Mouse (Mus musculus) cerebral cortex, adult 2 months (tissue): ENCODE data around the gene Mill2.

Experiments used
- WGBS: fragments of 180-500 bp; shearing (Covaris S2); methylation state at CpG from one replicate; pipeline ENCODE4 v1.1.7; 2018; 5-methylcytosine and 5-hydroxymethylcytosine counted together

The Mill2 gene

GRCm38 (mm10) chr7:18839865-18840264 is at the start of gene Mill2:
Gene Mill2 (plus strand): TSS chr7:18839966.
- 11% methylated on average over 3 of the region's 3 CpGs for WGBS

DNA sequence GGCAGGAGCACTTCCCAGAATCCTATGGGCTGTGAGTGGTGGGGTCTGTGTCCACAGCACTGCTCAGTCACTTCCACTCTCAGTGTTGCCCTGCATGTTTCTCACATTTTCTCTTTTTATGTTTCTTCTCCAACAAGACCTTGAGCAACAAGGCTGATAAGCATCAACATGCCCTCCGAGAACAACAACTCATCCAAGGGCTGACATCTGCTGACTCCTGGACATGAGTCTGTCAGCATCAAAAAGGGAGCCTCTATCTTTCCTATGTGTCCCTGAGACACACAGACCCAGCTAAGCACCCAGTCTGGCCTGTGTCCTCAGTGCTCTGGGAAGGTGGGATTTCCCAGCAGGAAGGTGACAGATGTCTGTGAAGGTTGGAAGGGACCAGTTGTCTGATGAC is 41.3 kb upstream of the Mill2 start, which contains the start of gene Psg19:
Gene Psg19 (minus strand): TSS at position 101 of the 400 bp plus-strand sequence.
- 89% methylated on average over 1 of the region's 1 CpGs for WGBS

GRCm38 (mm10) chr7:18799129-18799528 is 40.6 kb upstream of the Mill2 start:
- WGBS: 46% methylated on average over 3 of the region's 3 CpGs

GRCm38 (mm10) chr7:18818301-18818700 is 21.5 kb upstream of the Mill2 start:
- WGBS: 85% methylated on average over 9 of the region's 9 CpGs

- WGBS: 80% methylated on average over 3 of the region's 3 CpGs
Observed at GRCm38 (mm10) chr7:18821507-18821906, 18.3 kb upstream of the Mill2 start, which contains the start of gene Psg17. Gene Psg17 (minus strand): TSS chr7:18821607.

DNA sequence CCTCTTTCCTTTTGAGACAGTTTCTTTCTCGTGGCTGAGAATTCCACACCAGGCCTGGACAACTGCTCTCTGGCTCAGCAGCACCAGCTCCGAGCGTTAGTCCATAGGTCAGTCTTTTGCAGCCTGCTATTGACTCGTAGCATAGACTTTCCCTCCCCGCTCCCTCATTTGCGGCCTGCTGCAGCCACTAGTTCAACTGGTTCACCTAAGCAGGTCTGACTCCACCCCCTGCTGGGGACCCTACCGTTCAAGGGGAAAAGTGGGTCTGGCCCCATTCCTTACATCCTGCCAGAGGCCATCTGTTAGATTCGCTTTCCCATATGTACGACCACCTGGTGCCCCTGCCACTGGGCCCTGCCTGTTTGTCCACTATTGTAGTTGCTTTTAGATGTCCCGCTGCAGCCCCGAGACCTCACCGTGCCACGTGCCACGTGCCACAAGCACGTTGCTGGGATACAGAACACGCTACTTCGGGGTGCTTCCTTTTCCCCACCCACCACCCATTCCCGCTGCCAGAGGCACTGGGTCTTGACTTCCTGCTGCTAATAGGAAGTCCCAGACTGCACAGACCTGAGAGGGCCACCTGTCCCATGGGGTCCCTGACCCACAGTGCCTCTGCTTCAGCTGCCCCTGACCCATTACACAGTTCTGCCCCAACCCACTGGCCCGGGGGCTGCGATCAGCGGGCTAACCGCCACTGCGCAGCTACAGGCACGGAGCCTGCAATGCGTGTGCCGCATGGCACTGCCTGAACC is 11.8 kb upstream of the Mill2 start:
- WGBS: 71% methylated on average over 26 of the region's 26 CpGs

- 68% methylated on average over 9 of the region's 9 CpGs for WGBS
Observed at GRCm38 (mm10) chr7:18828592-18828991, 11.2 kb upstream of the Mill2 start.

DNA sequence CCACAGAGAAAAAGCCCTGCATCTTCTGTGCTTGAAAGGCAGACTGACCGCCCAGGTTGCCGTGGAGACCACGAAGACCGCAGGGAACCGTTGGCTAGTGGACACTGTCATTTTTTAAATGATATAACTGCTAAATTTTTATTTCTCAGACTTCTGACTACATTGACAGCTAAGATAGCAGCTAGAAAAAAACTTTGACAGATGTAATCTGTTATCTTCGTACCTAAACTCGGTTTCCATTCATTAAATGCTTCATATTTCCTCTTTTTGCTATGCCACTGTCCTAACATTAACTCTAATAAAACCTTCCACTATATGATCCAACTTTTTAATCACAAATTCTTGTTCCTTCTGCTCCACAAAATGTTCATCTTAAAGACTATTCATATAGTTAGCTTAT is 10.2 kb upstream of the Mill2 start:
- 83% methylated on average over 7 of the region's 7 CpGs for WGBS

- WGBS: 47% methylated on average over 13 of the region's 13 CpGs
Observed at GRCm38 (mm10) chr7:18832298-18832697, 7.5 kb upstream of the Mill2 start.

GRCm38 (mm10) chr7:18840386-18841173 is 814 bp downstream of the Mill2 start:
- WGBS: 6% methylated on average over 14 of the region's 17 CpGs

DNA sequence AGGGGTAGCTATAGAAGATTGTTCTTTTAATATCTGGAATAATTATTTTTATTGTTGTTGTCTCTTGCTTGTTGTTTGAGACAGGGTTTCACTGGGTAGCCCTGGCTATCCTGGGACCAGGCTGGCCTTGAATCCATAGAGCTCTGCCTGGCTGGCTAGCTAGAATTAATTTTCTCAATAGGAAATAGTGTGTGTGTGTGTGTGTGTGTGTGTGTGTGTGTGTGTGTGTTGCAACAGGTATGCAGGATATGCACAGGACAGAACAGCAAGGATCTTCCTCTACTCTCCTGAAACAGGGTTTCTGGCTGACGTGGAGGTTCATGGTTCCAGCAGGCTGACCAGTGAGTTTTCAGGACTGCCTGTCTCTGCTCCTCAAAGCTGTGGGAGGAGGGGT is 1.4 kb downstream of the Mill2 start:
- 45% methylated on average over 1 of the region's 1 CpGs for WGBS

- 39% methylated on average over 5 of the region's 5 CpGs for WGBS
Observed at GRCm38 (mm10) chr7:18844811-18845210, 5.0 kb downstream of the Mill2 start.

DNA sequence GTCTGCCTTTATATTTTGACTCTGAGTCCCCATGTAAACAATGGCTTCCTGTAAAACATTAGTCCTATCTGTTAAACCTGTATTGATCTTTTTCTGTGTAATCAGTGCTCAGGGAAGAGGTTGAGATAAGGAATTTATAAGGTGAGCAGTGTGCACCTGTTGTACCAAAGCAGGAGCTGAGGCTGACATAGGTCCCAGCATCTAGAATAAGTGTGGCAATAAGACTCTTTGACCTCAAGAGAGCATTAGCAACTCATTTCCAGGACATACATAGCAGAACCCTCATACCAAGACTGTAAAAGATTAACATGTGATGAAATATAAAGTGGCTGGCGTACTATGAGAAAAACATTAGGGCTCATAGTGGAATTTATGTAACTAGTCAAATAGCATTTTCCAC is 8.6 kb downstream of the Mill2 start:
- 91% methylated on average over 1 of the region's 1 CpGs for WGBS

- WGBS: 63% methylated on average over 5 of the region's 5 CpGs
Observed at GRCm38 (mm10) chr7:18858310-18858916, 18.6 kb downstream of the Mill2 start.

GRCm38 (mm10) chr7:18862801-18863200 is 23.0 kb downstream of the Mill2 start:
- 81% methylated on average over 6 of the region's 6 CpGs for WGBS

DNA sequence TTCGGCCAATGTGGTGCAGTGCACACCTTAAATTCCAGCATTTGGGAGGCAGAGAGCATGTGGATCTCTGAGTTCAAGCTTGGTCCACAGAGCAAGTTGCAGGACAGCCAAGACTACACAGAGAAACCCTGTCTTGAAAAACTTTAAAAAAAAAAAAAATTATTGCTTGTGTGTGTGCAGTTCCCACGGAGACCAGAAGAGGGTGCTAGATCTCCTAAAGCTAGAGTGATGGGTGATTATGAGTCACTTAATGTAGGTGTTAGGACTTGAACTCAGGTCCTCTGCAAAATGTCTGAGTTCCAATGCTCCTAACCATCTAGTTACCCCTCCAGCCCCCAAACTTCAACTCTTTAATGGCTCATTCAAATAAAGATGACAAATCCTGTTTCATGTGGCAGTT is 28.7 kb downstream of the Mill2 start:
- 93% methylated on average over 2 of the region's 2 CpGs for WGBS

DNA sequence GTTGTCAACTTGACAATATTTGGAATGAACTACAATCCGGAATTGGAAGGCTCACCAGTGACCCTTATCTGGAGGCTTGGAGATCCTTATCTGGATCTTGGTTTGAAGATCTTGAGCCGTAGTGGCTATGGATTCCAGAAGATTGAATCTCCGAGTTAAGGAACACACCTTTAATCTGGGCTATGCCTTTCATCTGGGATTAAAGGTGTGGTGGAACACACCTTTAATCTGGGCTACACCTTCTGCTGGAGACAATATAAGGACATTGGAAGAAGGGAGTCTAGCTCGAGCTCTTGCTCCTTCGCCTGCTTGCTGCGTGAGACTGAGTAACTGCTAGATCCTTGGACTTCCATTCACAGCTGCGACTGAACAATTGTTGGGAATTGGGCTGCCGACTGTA is 31.3 kb downstream of the Mill2 start, which contains the start of gene Pglyrp1:
Gene Pglyrp1 (plus strand): TSS at position 301 of the 400 bp plus-strand sequence.
- WGBS: 100% methylated on average over 1 of the region's 8 CpGs

- 29% methylated on average over 14 of the region's 14 CpGs for WGBS
Observed at GRCm38 (mm10) chr7:18872014-18872802, 32.4 kb downstream of the Mill2 start.

DNA sequence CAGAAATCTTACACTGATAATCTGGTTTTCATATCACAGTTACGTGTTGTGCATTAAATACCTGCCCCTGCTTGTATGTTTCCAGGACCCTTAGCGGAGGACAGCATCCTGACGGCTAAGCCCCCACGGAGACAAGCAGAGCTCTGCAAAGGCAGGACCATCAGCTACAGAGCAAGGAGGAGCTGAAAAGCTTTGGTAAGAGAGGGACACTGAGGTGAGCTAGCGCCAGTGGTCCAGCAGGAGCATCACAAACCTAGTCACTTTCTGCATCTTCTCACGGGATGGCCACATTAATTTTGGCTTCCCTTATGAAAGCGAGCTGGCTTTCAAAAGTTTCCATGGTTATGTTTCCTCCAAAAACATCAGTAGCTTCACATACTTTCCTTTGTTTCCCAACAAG is 33.0 kb downstream of the Mill2 start:
- under 1% methylated on average over 7 of the region's 7 CpGs for WGBS

DNA sequence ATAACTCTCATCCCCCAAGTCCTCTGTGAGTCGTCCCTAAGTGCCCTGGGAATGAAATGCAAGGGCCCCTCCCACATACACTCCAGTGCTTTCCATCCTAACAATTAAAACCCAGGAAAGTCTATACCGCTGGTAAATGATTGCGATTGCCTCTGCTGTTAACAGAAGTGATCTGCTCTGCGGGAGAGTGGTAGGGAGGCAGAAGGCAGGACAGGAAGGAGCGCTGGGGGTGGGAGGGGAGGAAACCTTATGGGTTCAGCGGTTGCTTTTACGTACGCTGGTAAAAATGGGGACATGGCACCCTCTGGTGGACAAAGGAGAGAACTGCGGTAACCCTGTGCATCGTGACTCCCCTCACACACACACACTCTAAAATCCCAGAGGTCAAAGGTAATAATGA is 33.5 kb downstream of the Mill2 start:
- under 1% methylated on average over 10 of the region's 10 CpGs for WGBS

DNA sequence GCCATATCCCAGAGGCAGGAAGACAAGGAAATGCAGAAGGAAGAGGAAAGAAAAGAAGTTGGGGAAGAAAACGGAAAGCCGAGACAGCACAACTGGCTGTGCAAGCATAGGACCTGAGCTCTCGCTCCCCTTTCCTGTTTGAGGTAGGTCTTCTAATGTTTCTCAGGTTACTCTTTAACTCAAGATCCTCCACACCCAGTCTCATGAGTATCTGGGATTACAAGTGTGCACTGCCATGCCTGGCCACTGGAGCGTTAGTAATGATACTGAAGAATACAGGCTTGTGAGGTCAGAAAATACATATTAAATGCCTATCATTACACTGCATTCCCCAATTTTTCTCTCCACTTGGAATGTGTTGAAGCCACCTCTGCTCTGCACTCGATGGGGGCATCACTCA is 35.6 kb downstream of the Mill2 start:
- 89% methylated on average over 5 of the region's 5 CpGs for WGBS

GRCm38 (mm10) chr7:18878691-18879090 is 38.9 kb downstream of the Mill2 start:
- 79% methylated on average over 7 of the region's 7 CpGs for WGBS
